Mouse (Mus musculus) stomach, postnatal 0 days (tissue): ENCODE data around the gene Hspb9.

Experiments used
- CTCF ChIP-seq: IDR thresholded peaks from 2 replicates; pipeline ENCODE4 v1.5.1; 2016; ENCODE audit warnings: antibody characterized with exemption, low read depth, mild to moderate bottlenecking, moderate library complexity
- EP300 ChIP-seq: optimal IDR thresholded peaks from 2 replicates; pipeline ENCODE3; 2016; ENCODE audit warnings: antibody characterized with exemption

DNA sequence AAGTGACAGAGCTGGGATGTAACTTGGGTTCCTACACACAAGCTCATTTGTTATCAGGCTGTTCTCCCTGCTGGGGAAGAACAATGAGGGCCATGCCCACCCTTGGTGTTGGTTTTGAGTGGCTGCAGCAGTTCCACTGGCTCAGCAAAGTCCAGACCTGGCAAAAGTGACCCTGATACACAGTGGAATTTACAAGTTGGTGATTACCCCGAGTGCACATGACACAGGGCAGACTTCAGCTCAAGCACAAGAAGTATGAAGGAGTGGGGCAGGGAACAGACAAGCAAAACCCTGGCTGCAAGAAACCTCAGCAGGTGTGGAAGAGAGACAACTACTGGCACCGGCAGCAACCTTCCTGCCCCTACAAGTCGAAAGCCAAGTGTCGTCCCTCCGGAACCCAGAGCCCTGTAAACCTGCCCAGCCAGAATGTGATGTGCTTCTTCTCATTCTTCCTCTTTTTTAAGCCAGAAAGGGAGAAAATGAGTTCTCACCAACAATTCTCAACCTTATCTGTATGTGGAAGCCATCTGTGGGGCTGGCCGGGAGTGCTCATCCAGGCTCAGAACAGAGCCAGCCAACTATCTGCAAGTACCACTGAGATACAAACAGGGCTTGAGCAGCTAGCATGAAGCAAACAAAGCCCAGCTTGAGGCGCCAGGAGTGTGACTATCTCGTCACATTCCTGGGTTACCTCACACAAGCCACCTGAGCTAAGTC is 8.3 kb downstream of the Hspb9 start:
- no peak for TF ChIP-seq CTCF
- no peak for TF ChIP-seq EP300
